Mouse (Mus musculus): ENCODE measurements around the gene Bub1b.
A peak's percentile ranks its signal among the peaks of the same experiment; 100 is the strongest.

The Bub1b gene

DNA sequence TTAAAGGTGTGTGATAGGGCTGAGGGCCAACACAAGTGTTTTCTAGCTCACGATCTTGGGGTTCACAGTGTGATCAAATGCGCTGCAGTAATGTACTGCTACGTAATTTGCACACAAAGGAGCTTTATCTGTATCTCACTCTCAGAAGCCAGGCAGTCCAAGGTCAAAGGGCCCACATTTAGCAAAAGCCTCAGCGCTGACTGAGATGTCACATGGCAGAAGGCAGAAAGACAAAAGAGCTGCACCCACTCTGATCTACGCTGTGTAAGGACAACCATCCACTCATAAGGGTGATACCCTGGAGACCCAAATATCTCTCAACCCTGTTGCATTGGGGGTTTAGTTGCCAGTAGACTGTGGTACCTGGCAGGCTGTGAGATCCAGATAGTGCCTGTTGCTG is 69.2 kb downstream of the Bub1b start:
- no peak for DNase-seq

DNA sequence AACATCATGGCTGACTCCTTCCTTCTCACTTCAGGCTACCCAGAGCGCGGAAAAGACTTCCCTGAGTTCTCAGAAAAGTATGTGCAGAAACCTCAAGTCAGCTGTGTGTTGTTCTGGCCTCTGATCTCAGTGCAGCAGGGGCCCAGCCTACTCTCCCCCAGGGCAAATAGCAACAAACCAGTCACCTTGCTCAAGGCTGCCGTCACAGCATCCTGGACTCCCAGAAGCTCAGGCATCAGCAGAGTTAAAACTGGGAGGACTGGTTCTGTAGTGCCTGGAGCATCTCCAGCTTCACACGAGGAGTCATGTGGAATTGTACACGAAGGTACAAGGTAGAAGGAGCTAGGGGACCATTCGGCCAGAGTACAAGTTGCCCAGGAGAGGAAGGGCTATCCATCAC is 71.2 kb downstream of the Bub1b start:
- DNase-seq = no peak

GRCm38 (mm10) chr2:118669785-118670184 is 71.8 kb downstream of the Bub1b start:
- no peak for DNase-seq

- no peak for DNase-seq
These were observed 73.7 kb downstream of the Bub1b start for GRCm38 (mm10) chr2:118671728-118672127.

DNA sequence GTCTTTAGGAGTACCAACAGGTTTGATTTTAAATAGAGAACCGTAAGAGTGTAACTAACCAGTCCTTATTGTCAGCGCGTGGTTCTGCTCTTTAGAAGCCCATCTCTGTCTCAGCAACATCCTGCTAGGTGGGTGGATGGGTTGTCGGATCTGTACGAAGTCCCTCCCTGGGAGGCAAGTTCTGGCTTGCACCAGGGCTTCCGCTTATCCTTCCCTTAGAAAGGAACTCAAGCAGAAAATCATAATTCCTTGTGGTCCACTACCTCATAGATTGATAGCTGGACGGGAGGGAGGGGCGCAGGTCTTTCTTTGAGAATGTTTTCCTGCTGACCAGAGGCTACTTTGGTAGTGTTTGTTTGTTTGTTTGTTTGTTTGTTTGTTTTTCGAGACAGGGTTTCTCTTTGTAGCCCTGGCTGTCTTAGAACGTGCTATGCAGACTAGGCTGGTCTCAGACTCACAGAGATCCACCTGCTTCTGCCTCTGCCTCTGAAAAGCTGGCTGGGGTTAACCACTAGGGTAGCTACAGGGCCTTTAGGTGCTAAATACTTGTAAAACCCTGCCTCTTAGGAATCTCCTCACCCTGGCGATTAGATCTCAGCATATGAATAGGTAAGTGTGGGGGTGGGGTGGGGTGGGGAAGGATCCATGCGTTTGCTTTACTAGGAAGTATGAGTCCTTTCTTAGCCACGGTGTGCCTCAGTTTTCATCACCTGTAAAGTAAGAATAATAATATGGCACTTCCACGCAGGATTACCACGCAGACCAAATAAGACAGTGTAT is 75.9 kb downstream of the Bub1b start:
- DNase-seq = no peak

DNA sequence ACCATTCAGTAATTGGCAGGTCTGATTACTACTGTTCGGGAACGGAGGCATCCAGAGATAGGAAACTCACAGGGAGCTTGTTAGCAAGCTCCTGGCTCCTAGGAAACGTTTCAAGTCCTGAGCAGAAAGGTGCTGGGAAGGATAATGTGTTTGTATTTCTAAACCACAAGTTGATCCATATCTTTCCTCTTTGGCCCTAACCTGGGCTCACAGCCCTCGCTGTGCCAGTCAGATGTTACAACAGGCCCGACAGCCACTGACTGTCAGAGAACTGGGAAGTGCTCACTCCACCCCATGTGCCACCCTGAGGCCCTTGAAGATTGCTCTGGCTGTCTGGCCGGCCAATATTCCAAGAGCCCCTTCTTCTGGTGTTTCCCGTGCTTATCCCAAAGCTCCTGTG is 76.5 kb downstream of the Bub1b start:
- no peak for DNase-seq

GRCm38 (mm10) chr2:118676839-118677741 is 79.1 kb downstream of the Bub1b start:
- no peak for DNase-seq

DNA sequence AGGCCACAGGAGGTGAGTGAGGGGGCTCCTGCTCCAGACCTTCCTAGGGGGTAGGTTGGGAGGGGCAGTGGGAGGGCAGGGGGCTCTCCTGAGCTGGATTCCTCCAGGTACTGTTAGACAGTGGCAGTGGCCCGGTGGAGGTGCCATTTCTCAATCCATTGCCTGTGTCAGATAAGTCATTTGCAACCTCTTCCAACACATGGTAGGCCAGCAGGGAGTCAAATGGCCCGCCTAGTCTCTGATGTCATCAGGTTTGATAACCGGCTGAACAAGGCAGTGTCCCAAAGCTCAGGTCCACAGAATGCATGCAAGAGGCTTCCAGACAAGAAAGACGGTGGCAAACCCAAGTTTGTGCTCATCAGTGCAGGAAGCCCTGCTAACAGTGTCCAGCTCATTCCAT is 79.8 kb downstream of the Bub1b start:
- peak; percentile 48 for DNase-seq

GRCm38 (mm10) chr2:118679577-118679976 is 81.6 kb downstream of the Bub1b start:
- DNase-seq = no peak

DNA sequence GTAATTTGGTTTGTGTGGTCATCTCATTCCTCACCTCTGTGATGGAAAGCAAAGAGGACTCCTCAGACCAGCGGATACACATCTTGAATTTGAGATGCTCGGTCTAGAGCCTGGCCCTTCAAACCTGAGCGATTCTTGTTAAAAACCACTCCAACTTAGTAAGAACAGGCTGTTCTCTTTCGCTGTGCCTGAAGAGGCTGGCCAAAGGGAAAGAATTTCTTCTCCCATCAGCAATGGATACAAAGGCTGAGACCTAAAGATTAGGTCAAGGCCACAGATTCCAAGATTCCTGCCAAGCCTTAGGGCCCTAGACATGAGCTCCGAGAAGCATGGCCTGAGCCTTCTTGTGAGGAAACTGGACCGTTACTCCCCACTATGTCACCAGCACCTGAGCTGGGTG is 82.9 kb downstream of the Bub1b start:
- no peak for DNase-seq

DNA sequence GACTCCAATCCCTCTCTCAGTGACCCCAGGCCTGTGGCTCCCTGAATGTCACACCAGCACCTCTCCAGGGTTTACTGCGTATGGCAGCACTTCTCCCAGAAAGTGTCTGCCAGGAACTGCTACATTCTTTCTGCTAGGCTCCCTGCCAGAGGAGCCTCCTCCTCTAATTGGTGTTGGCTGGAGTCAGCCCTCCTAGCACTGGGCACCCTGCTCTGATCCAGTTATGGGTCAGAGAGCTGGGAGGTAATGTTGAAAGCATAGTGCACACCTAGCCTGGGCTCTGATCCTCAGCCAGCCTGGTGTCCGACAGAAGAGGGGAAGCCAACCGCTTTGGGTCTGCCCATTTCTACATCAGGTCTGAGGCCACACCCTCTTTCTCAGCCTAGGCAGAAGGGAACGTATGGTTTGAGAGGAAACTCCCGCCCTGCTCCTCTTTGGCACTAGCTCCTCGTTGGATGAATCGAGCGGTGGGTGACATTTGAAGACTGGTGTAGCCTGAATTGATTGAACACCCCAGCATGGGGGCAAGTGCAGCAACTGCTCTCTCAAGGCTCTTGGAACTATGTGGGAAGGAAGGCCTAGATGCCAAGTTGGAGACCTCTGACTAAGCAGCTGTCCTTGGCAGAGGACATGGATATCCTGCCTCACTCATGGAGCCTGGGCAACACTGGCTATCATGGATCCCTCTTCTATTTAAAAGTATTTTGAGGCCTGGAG is 84.7 kb downstream of the Bub1b start:
- no peak for DNase-seq

- DNase-seq = no peak
These were observed 87.1 kb downstream of the Bub1b start for GRCm38 (mm10) chr2:118685088-118685487.

DNA sequence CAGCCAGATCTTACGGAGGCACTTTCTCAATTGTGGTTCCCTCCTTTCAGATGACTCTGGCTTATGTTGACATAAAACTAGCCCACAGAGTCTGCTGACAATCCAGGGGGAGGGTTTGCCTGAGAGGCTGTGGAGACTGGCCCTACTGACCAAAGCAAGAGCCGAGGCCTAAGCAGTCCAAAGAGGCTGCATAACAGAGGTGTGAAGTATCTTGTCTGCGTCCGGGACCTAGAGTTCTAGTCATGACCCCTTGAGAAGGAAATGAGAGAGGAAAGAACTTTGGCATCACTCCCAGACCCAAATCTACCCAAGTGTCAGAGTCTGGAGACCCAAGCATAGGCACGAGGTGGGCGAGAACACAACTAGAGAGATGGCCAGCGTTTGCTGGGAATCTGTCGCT is 88.7 kb downstream of the Bub1b start:
- DNase-seq = no peak

DNA sequence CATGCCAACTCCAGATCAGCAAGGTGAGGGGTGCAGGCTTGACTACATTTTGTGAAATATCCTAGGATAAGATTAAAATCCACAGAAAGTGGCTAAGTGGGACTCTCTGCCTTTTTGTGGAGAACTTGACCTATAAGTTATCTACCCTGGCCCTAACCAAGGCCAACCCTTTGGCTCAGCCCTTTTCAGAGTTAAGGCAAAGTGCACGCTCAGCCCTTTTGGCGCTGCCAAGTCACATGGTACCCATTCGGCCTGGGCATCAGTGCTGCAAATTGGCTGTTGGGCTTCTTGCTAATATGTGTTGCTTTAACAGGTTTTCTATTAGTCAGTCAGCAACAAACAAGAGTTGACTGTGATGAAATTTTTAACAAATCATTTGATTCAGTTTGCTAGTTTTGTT is 89.8 kb downstream of the Bub1b start:
- DNase-seq = no peak

DNA sequence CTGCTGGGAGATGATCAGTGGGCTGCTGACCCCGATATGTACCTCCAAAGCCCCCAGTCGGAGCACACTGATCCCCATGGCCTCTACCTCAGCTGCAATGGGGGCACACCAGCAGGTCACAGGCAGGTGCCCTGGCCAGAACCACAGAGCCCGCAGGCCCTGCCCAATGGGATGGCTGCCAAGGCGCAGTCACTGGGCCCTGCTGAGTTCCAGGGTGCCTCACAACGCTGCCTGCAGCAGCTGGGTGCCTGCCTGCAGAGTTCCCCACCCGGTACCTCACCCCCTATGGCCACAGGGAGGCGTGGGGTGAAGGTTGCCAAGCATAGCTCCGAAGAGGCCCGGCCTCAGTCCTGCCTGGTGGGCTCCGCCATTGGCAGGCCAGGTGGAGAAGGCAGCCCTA is 91.9 kb downstream of the Bub1b start:
- no peak for DNase-seq
